Mouse (Mus musculus): ENCODE results near the gene Mrpl45.

Mrpl45 gene

DNA sequence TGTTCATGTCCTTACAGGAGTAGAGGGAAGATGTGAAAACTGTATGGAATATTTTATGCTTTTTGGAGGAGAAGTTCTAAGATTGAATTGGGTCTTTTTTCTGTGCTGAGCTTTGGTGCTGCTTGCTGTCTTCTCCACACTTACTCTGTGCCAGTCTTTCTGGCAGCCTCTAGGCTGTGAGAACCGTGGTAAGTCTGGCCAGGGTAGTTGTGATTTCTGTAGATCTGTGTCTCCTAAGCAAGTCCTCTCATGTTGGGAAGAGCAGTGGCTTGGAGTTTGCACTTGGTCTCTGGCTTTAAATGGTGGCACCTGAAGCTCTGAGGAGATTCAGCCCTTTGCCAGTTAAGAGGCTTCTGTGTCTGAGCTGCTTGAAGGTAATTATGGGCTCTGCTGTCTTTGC, 50.0 kb downstream of the Mrpl45 start:
- DNase-seq (ENCODE audit: low spot score) = no peak

DNA sequence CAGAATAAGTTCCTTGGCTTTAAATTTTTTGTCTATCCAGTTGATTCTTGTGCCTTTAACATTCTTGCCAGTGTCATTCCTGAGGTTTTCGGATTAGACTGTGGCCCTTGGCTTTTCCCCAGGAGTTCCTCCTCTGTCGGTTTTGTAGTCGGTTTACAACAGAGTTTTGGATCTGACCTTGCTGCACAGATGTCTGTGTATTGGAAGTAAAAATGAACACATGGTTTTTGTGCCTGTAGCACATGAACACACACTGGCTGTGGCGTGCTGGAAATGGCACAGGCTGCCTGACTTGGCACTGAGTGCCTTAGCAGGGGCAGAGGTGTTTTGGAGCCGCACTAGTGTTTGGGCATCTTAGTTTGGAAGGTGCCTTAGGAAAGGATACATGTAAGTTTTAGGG, 53.0 kb downstream of the Mrpl45 start:
- DNase-seq (ENCODE audit: low spot score) = no peak

DNA sequence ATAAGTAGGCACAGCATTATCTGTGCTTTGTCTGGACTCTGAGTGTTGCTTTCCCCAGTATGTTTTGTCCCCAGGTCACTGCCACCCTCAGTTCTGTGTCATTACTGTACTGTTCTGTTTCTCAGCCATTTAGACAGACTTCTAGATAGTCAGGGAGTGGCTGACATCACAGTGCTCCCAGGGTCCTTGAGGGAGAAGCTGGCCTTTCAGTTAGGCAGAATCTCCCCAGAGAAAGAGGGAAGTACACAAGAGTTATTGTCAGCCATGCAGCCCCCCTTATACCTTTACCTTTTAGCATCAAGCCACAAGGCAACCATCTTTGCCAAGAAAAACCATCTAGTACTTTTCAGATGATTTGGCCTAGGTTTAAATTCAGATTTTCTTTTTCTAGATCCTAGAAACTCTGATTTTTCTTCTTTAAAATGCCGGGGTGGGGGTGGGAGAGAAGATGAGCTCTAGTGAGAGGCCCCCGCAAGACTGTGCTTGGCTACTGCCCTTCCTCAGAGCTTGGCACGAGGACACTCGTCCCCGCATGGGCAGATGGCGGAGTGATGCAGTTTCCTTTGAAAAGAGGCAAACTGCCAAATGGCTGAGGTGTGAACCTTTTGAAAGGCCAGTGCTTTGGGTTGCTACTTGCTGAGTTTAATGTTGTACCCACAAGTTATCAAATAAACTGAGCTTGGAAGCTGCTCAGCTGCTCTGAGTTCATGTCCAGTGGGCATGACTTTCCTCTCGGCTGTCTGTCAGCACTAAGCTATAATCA, 55.0 kb downstream of the Mrpl45 start:
- no peak for DNase-seq (ENCODE audit: low spot score)

GRCm38 (mm10) chr11:97372159-97372864, 56.8 kb downstream of the Mrpl45 start:
- no peak for DNase-seq (ENCODE audit: low spot score)

DNA sequence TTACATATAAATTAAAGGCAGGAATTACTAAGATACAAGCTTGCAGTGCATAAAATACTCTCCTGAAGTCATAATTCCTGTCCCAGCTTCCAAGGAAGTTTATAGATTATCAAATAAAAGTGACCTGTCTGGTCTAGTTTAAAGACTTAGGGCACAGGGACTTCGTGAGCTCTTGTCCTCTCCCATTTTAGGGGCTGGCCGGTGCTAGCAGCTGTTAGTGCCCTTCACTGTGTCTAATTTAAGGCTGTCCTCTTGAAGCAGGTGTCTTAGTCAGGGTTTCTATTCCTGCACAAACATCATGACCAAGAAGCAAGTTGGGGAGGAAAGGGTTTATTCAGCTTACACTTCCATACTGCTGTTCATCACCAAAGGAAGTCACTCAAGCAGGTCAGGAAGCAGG, 57.9 kb downstream of the Mrpl45 start:
- DNase-seq (ENCODE audit: low spot score) = no peak

Measured in testis, postnatal 10 days (tissue).